Mouse (Mus musculus): ENCODE results near the gene Galc. TPM values are rescaled to one million over a fixed set of nuclear protein-coding genes. Genes with fewer than 3 reads are reported as not detected.

The Galc gene
- polyA plus RNA-seq, 1 experiment = not detected

DNA sequence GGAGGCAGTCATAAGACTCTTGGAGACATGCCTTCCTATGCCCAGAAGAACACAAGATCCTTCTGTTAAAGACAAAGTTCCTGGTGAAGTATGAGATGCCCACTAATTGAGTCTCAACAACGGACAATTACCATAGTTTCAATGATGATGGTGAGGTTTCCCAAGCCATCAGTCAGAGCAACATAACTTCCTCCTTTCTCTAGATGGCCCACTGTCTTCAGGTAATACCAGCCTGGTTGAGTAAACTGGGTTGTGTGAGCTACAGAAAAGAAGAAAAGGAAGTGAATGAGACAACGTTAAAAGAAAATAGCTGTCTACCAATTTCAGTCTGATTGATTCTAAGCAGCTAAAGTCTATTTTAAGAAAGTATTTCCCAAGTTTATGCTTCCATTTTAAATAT is 32.2 kb downstream of the Galc start:
- H3K27ac ChIP-seq (ENCODE audit: insufficient read depth, low read depth, low read length) = no peak overlapping the region
- TF ChIP-seq POLR2A (IDR thresholded peaks at IDR 0.05; ENCODE audit: insufficient read depth, low read depth, low read length) (no peak), CTCF (IDR thresholded peaks at IDR 0.05; ENCODE audit: insufficient read depth, low read depth, low read length) (no peak)
- 91% methylated on average over 2 of the region's 2 CpGs for WGBS
- H3K4me3 ChIP-seq (ENCODE audit: insufficient read depth, low read depth, low read length) = no peak overlapping the region
- peaks cover 3% of the 10 kb centered on the region; the same call in 1 of the 2 replicates for H3K4me1 ChIP-seq (ENCODE audit: control insufficient read depth, insufficient read depth, low read length)

DNA sequence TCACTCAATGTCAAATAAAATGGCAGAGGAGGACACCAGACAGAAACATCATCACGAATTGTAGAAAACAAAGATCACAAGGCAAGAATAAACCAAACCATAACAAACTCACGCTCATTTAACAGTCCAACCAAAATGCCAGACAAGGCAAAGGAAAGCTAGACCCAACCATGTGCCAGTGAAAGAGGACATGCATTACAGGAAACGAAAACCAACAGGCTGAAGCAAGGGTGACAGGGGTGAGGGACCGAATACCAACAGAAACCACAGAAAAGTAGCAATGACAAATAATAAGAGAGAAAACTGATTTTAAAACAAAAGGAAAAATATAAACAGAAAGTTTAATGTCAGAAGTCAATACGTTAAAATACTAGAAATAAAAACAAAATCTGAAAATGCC is 36.0 kb downstream of the Galc start:
- no peak overlapping the region for H3K4me3 ChIP-seq (ENCODE audit: insufficient read depth, low read depth, low read length)
- 93% methylated on average over 5 of the region's 5 CpGs for WGBS
- H3K4me1 ChIP-seq (ENCODE audit: control insufficient read depth, insufficient read depth, low read length) = peaks cover 3% of the 10 kb centered on the region; the same call in 1 of the 2 replicates
- no peak overlapping the region for H3K27ac ChIP-seq (ENCODE audit: insufficient read depth, low read depth, low read length)
- TF ChIP-seq CTCF (IDR thresholded peaks at IDR 0.05; ENCODE audit: insufficient read depth, low read depth, low read length) (no peak), POLR2A (IDR thresholded peaks at IDR 0.05; ENCODE audit: insufficient read depth, low read depth, low read length) (no peak)

DNA sequence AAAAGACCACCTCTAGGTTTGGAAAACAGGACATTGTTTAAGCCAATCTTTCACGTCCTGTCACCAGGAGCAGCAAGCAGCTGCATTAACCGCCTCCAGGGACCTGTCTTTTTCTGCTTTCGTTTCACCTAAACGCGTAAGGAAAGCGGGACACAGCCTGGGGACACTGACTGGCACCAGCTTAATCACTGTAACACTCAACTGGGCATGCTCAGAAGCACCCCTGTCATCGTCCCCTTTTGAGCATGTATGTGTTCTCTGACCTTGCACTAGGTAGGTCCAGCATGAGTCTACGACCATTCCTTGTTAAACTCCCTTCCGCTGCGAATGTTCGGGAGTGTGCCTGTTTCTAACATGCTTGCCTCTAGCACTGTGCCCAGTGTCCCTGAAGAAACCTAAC is 42.8 kb downstream of the Galc start:
- TF ChIP-seq CTCF (IDR thresholded peaks at IDR 0.05; ENCODE audit: insufficient read depth, low read depth, low read length) = no peak
- no peaks in the 10 kb centered on the region for H3K4me1 ChIP-seq (ENCODE audit: control insufficient read depth, insufficient read depth, low read length)
- 84% methylated on average over 11 of the region's 11 CpGs for WGBS
- no peak overlapping the region for H3K4me3 ChIP-seq (ENCODE audit: insufficient read depth, low read depth, low read length)
- H3K27ac ChIP-seq (ENCODE audit: insufficient read depth, low read depth, low read length) = no peak overlapping the region

DNA sequence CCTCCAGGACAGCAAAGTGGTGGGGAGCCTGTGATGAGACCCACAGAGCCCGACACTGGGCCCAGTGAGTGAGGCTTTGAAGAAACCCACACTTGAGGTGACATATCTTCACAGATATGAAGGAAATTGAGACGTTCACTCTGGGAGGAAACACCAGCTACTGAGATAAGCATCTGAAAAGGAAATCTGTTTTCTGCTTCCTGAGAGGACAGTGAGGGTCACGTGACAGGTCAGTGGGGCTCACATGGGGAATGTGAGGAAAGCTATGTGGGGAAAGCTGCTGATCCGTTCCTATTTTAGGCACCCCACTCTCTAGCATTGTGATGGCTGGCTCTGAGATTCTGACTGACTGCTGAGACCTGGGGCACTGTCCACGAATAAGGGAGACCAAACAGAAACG is 43.7 kb downstream of the Galc start:
- H3K4me3 ChIP-seq (ENCODE audit: insufficient read depth, low read depth, low read length) = no peak overlapping the region
- H3K4me1 ChIP-seq (ENCODE audit: control insufficient read depth, insufficient read depth, low read length) = no peaks in the 10 kb centered on the region
- TF ChIP-seq CTCF (IDR thresholded peaks at IDR 0.05; ENCODE audit: insufficient read depth, low read depth, low read length) (no peak), POLR2A (IDR thresholded peaks at IDR 0.05; ENCODE audit: insufficient read depth, low read depth, low read length) (no peak)
- no peak overlapping the region for H3K27ac ChIP-seq (ENCODE audit: insufficient read depth, low read depth, low read length)
- whole genome bisulfite sequencing = 70% methylated on average over 6 of the region's 6 CpGs

DNA sequence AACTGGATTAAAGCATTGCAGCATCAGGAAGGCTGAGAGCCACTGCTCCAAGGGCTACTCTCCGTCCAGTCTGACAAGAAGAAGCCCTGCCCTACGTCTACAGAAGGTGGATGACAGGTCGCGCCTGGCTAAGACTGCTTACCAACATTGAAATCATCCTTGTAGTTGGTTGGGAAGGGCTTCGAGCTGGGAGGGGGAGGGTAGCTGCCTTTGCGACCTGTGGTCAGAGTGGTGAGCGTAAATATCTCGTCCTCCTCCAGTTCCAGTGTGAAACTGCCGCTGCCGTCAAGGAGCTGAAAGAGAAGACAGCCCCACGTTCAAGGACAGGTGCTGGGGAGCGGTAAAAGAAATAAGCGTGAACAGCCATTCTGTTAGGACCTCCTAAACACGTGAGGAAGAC is 45.1 kb downstream of the Galc start:
- Histone ChIP-seq H3K4me3 (ENCODE audit: insufficient read depth, low read depth, low read length) (no peak overlapping the region), H3K4me1 (ENCODE audit: control insufficient read depth, insufficient read depth, low read length) (no peaks in the 10 kb centered on the region), H3K27ac (ENCODE audit: insufficient read depth, low read depth, low read length) (no peak overlapping the region)
- WGBS = 94% methylated on average over 14 of the region's 14 CpGs
- TF ChIP-seq CTCF (IDR thresholded peaks at IDR 0.05; ENCODE audit: insufficient read depth, low read depth, low read length) = no peak
- no peak for TF ChIP-seq POLR2A (IDR thresholded peaks at IDR 0.05; ENCODE audit: insufficient read depth, low read depth, low read length)

DNA sequence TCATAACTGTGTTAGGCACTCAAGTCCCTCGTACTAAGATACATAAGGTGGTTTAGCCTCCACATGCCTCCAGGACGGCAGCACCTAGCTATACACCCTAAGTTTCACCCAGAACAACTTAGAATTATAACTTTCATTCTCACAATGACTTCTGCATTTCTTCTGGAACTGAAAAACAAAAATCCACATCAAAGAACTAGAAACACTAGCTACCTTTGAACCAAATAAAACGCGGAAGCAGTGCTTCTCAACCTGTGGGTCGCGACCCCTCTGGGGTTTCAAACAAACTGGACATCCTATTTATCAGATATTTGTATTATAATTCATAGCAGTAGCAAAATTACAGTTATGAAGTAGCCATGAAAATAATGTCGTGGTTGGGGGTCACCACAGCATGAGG is 45.5 kb downstream of the Galc start:
- no peak overlapping the region for H3K4me3 ChIP-seq (ENCODE audit: insufficient read depth, low read depth, low read length)
- TF ChIP-seq CTCF (IDR thresholded peaks at IDR 0.05; ENCODE audit: insufficient read depth, low read depth, low read length) (no peak), POLR2A (IDR thresholded peaks at IDR 0.05; ENCODE audit: insufficient read depth, low read depth, low read length) (no peak)

DNA sequence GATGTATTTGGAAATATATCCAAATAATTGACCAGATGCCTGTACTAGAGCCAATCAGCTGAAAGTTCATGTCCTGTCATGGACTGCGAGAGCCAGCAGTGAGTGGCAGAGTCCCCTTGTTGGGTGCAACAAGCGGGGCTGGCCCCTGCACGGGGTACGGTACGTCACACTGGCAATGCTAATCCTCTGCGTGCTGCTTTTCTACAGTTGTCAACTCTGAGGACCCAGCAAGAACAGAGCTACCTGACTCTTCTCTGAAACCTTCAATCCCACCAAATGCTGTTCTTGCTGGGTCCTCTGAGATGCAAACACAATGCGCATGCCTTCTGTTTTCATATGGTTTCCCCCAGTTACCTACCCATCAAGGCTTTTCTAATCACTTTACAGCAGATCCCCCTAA is 45.9 kb downstream of the Galc start:
- no peak overlapping the region for H3K4me3 ChIP-seq (ENCODE audit: insufficient read depth, low read depth, low read length)
- H3K27ac ChIP-seq (ENCODE audit: insufficient read depth, low read depth, low read length) = no peak overlapping the region
- H3K4me1 ChIP-seq (ENCODE audit: control insufficient read depth, insufficient read depth, low read length) = no peaks in the 10 kb centered on the region
- WGBS = 94% methylated on average over 7 of the region's 7 CpGs
- TF ChIP-seq POLR2A (IDR thresholded peaks at IDR 0.05; ENCODE audit: insufficient read depth, low read depth, low read length) (no peak), CTCF (IDR thresholded peaks at IDR 0.05; ENCODE audit: insufficient read depth, low read depth, low read length) (no peak)

More for the DNA sequence above, 45.5 kb downstream of the Galc start:
- H3K4me1 ChIP-seq (ENCODE audit: control insufficient read depth, insufficient read depth, low read length) = no peaks in the 10 kb centered on the region
- 95% methylated on average over 7 of the region's 7 CpGs for WGBS
- no peak overlapping the region for H3K27ac ChIP-seq (ENCODE audit: insufficient read depth, low read depth, low read length)

DNA sequence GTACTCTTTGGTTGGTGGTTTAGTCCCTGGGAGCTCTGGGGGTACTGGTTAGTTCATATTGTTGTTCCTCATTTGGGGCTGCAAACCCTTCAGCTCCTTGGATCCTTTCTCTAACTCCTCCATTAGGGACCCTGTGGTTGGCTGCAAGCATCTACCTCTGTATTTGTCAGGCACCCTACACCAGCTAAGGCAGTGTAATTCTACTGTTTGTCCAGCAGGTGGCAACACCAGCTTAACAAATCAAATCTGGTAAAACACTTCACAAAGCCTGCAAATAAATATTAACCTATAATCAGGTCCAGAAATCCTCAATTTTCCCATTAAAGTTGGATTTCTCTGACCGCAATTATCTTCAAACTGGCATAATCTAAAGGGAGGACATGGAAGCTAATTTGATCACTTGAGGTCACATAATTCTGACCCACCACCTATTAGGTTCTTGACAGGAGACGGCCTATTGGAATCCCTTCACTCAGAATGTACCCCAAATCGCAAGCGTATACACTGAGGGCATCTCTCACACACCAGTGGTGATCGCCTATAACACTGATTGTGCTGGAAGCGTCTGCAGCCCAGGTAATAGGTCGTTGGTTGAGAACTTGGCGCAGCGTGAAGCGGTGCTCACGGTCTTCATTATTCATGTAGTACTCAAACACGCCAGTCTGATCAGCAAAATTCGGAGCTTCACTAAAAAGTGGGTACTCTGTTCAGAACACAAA is 46.6 kb downstream of the Galc start:
- H3K4me3 ChIP-seq (ENCODE audit: insufficient read depth, low read depth, low read length) = no peak overlapping the region
- 83% methylated on average over 13 of the region's 13 CpGs for WGBS
- H3K27ac ChIP-seq (ENCODE audit: insufficient read depth, low read depth, low read length) = no peak overlapping the region
- no peaks in the 10 kb centered on the region for H3K4me1 ChIP-seq (ENCODE audit: control insufficient read depth, insufficient read depth, low read length)
- no peak for TF ChIP-seq CTCF (IDR thresholded peaks at IDR 0.05; ENCODE audit: insufficient read depth, low read depth, low read length)
- TF ChIP-seq POLR2A (IDR thresholded peaks at IDR 0.05; ENCODE audit: insufficient read depth, low read depth, low read length) = no peak

DNA sequence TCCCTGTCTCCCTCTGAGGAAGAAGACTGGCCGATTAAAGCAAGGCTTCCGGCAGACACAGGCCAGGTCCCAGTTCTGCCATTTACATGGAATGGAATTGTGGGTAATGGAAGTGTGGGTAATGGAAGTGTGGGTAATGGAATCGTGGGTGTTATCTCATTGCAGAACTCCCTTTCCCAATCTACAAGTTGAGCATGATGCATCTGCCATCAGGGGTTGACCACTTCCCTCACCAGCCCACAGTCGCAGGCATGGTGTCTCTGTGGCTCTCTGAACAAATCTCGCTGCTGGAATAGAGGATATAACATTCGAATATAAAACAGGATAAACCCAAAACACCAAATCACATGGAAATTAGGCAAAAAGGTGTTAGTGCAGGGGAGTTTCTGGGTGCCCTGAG is 48.8 kb downstream of the Galc start:
- H3K4me1 ChIP-seq (ENCODE audit: control insufficient read depth, insufficient read depth, low read length) = no peaks in the 10 kb centered on the region
- WGBS = 90% methylated on average over 6 of the region's 6 CpGs
- H3K4me3 ChIP-seq (ENCODE audit: insufficient read depth, low read depth, low read length) = no peak overlapping the region
- H3K27ac ChIP-seq (ENCODE audit: insufficient read depth, low read depth, low read length) = no peak overlapping the region
- TF ChIP-seq CTCF (IDR thresholded peaks at IDR 0.05; ENCODE audit: insufficient read depth, low read depth, low read length) (no peak), POLR2A (IDR thresholded peaks at IDR 0.05; ENCODE audit: insufficient read depth, low read depth, low read length) (no peak)

DNA sequence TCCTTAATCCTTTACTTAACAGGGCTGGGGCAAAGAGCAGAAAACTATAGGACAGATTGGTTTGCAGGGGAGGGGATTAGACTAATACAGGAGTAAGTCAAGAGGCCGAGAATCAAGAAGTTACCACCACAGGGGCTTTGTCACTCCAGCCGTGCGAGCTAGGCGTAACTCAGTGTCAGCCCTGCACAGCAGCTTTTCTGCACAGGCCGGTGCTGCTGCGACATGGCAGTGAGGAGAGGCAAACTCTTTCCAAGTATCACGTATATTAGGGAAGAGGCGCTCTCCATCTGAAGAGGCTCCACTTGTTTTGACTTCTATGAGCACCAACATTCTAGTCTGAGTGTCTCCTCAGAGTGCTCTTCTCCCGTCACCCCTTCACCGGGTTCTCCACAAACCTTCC is 51.2 kb downstream of the Galc start:
- Histone ChIP-seq H3K4me3 (ENCODE audit: insufficient read depth, low read depth, low read length) (no peak overlapping the region), H3K27ac (ENCODE audit: insufficient read depth, low read depth, low read length) (no peak overlapping the region), H3K4me1 (ENCODE audit: control insufficient read depth, insufficient read depth, low read length) (no peaks in the 10 kb centered on the region)
- TF ChIP-seq CTCF (IDR thresholded peaks at IDR 0.05; ENCODE audit: insufficient read depth, low read depth, low read length) = no peak
- TF ChIP-seq POLR2A (IDR thresholded peaks at IDR 0.05; ENCODE audit: insufficient read depth, low read depth, low read length) = no peak
- WGBS = 92% methylated on average over 10 of the region's 10 CpGs
